Mouse (Mus musculus): ENCODE measurements around the gene Ccdc137. TPM values are rescaled to one million over a fixed set of nuclear protein-coding genes. Genes with fewer than 3 reads are reported as not detected.

Gene Ccdc137
- polyA plus RNA-seq, 2 experiments, result 29.2 to 42.1 TPM

DNA sequence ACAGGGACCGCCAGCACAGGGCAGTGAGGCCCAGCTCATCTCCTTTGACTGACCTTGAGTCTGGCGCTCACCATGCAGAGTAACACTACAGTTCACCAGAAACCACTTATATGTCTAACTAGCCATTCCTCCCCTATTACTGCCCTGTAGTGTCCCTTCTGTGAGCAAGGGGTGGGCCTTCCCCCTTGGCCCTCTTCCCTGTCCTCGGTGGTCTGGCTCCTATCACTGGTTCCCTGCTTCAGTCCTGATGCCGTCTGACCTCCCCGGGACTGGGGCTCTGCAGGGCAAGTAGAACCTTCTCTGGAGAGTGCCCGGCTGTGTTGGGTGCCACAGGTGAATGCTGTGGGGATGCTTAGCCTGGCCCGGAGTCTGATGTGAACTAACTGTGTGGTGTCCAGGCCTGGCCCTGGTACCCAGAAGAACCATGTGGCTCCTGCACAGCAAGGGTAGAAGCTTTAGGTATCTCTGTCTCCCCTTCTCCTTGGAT is 25.6 kb downstream of the Ccdc137 start:
- no peak for TF ChIP-seq POLR2A (IDR thresholded peaks at IDR 0.05; ENCODE audit: borderline replicate concordance, extremely low read depth, insufficient read depth, insufficient read length)

DNA sequence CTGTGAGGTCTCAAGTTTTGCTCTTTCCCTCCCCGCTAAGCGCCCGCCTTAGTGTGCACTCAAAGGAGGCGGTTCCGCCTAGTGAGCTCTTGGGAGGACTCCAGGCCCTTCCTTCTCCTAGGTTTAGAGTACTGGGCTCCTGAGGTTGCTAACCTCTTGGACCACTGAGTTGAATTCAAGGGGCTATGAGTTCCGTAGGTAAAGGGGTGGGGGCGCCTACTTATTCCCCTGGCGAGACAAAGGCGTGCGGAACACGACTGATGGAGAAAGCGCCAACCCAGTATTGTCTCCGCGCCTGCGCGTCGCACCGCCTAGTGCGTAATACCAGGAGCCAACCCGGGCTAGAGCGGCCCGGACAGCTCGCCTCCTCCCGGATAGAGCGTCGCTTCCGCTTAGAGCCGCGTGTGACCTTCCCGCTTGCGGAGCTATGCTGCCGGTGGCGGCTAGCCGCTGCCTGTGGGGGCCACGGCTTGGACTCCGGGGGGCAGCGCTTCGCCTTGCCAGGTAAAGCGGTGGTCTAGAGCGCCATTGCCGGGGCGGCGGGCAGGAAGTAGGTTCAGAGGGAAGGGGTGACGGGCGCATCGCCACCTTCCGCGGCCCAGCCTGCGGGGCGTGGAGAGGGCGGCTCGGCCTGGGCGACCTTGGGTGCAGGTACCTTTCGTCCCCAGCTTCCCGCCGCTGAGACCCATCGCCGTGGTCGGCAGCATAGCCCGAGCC is 26.5 kb downstream of the Ccdc137 start, which contains the start of gene Mrpl12:
Mrpl12 (plus strand) TSS at position 349 of the 717 bp plus-strand sequence.
- H3K4me2 ChIP-seq (replicated peaks; ENCODE audit: low read depth, low read length, severe bottlenecking), result peak within 1 kb of the TSS; percentile 84
- peak within 1 kb of the TSS; percentile 84 for H3K9ac ChIP-seq (ENCODE audit: low read depth, low read length, severe bottlenecking)
- H3K36me3 ChIP-seq (ENCODE audit: control insufficient read depth, insufficient read depth, low read length), result peaks cover 74% of the 10 kb centered on the region
- TF ChIP-seq POLR2A (IDR thresholded peaks at IDR 0.05; ENCODE audit: borderline replicate concordance, extremely low read depth, insufficient read depth, insufficient read length), result peak; percentile 62; the same call in 1 of the 2 replicates
- H3K4me1 ChIP-seq (ENCODE audit: control insufficient read depth, insufficient read depth, low read length), result peaks cover 8% of the 10 kb centered on the region
- DNase-seq (ENCODE audit: low spot score) (peak; percentile 97), ATAC-seq (ENCODE audit: low FRiP score, low read depth) (peak; percentile 94)
- WGBS, result under 1% methylated on average over 58 of the region's 60 CpGs
- H3K4me3 ChIP-seq (replicated peaks; ENCODE audit: low read length), result peak within 1 kb of the TSS; percentile 90
- peak within 1 kb of the TSS; percentile 83 for H3K27ac ChIP-seq (replicated peaks; ENCODE audit: low read depth, low read length)
- no peaks in the 10 kb centered on the region for H3K27me3 ChIP-seq (ENCODE audit: control insufficient read depth, insufficient read depth, low read length)
- no peaks in the 10 kb centered on the region for H3K9me3 ChIP-seq (ENCODE audit: control insufficient read depth, low read length)

More for the DNA sequence above, 25.6 kb downstream of the Ccdc137 start:
- Histone ChIP-seq H3K9me3 (ENCODE audit: control insufficient read depth, low read length) (no peaks in the 10 kb centered on the region), H3K27ac (replicated peaks; ENCODE audit: low read depth, low read length) (peak overlapping the region; percentile 83; the same call in 1 of the 2 replicates), H3K4me1 (ENCODE audit: control insufficient read depth, insufficient read depth, low read length) (peaks cover 7% of the 10 kb centered on the region), H3K36me3 (ENCODE audit: control insufficient read depth, insufficient read depth, low read length) (peaks cover 77% of the 10 kb centered on the region), H3K4me2 (replicated peaks; ENCODE audit: low read depth, low read length, severe bottlenecking) (peak overlapping the region; percentile 84; the same call in 1 of the 2 replicates), H3K27me3 (ENCODE audit: control insufficient read depth, insufficient read depth, low read length) (no peaks in the 10 kb centered on the region), H3K9ac (ENCODE audit: low read depth, low read length, severe bottlenecking) (peak overlapping the region; percentile 84; the same call in 1 of the 2 replicates), H3K4me3 (replicated peaks; ENCODE audit: low read length) (peak overlapping the region; percentile 90; the same call in 1 of the 2 replicates)
- DNase-seq (ENCODE audit: low spot score), result no peak
- no peak for ATAC-seq (ENCODE audit: low FRiP score, low read depth)
- 91% methylated on average over 7 of the region's 7 CpGs for WGBS

- Histone ChIP-seq H3K27me3 (ENCODE audit: control insufficient read depth, insufficient read depth, low read length) (no peaks in the 10 kb centered on the region), H3K4me2 (replicated peaks; ENCODE audit: low read depth, low read length, severe bottlenecking) (peak overlapping the region; percentile 84), H3K4me3 (replicated peaks; ENCODE audit: low read length) (peak overlapping the region; percentile 90), H3K27ac (replicated peaks; ENCODE audit: low read depth, low read length) (no peak overlapping the region), H3K9ac (ENCODE audit: low read depth, low read length, severe bottlenecking) (peak overlapping the region; percentile 84), H3K4me1 (ENCODE audit: control insufficient read depth, insufficient read depth, low read length) (peaks cover 10% of the 10 kb centered on the region), H3K36me3 (ENCODE audit: control insufficient read depth, insufficient read depth, low read length) (peaks cover 75% of the 10 kb centered on the region), H3K9me3 (ENCODE audit: control insufficient read depth, low read length) (no peaks in the 10 kb centered on the region)
- WGBS, result 10% methylated on average over 10 of the region's 10 CpGs
- ATAC-seq (ENCODE audit: low FRiP score, low read depth) (no peak), DNase-seq (ENCODE audit: low spot score) (no peak)
- TF ChIP-seq POLR2A (IDR thresholded peaks at IDR 0.05; ENCODE audit: borderline replicate concordance, extremely low read depth, insufficient read depth, insufficient read length), result no peak
Measured at GRCm38 (mm10) chr11:120485251-120485650, 27.3 kb downstream of the Ccdc137 start.

GRCm38 (mm10) chr11:120488516-120488915 is 30.6 kb downstream of the Ccdc137 start:
- no peak for TF ChIP-seq POLR2A (IDR thresholded peaks at IDR 0.05; ENCODE audit: borderline replicate concordance, extremely low read depth, insufficient read depth, insufficient read length)
- ATAC-seq (ENCODE audit: low FRiP score, low read depth), result no peak

DNA sequence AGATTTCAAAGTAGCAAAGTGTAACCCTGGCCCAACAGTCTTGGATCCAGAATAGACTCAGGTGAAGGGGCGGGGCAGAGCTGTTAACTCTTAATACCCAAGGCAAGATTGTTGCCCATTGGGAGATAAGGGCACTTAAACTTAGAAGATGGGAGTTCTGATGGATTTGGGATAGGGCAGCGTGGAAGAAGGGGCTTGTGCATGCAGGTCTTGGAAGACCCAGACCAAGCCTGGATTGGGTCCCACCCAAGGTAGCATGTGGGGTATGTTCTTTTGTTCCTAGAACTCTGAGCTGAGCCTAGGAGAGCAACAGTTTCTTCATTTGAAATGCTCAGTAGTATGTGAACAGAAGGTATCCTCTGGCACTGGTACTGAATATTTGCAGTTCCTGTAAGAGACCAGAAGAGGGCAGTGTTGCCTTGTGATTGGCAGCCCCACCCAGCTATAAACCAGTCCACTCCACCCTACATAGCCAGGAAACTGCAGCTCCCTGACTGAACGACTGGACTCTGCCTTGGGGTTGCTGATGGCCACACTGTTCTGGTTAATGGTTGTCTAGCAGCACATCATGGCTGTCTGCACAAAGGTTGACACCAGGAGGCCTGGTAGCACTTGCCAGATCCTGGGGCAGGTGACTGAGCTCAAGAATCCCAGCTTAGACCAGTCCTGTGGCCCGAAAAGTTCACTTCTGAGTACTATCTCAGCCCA is 31.3 kb downstream of the Ccdc137 start:
- Histone ChIP-seq H3K9ac (ENCODE audit: low read depth, low read length, severe bottlenecking) (no peak overlapping the region), H3K27me3 (ENCODE audit: control insufficient read depth, insufficient read depth, low read length) (no peaks in the 10 kb centered on the region), H3K4me2 (replicated peaks; ENCODE audit: low read depth, low read length, severe bottlenecking) (no peak overlapping the region), H3K4me3 (replicated peaks; ENCODE audit: low read length) (no peak overlapping the region), H3K9me3 (ENCODE audit: control insufficient read depth, low read length) (no peaks in the 10 kb centered on the region), H3K36me3 (ENCODE audit: control insufficient read depth, insufficient read depth, low read length) (peaks cover 43% of the 10 kb centered on the region), H3K4me1 (ENCODE audit: control insufficient read depth, insufficient read depth, low read length) (peaks cover 32% of the 10 kb centered on the region), H3K27ac (replicated peaks; ENCODE audit: low read depth, low read length) (no peak overlapping the region)
- DNase-seq (ENCODE audit: low spot score) (peak; percentile 94), ATAC-seq (ENCODE audit: low FRiP score, low read depth) (no peak)
- no peak for TF ChIP-seq POLR2A (IDR thresholded peaks at IDR 0.05; ENCODE audit: borderline replicate concordance, extremely low read depth, insufficient read depth, insufficient read length)
- 63% methylated on average over 4 of the region's 4 CpGs for WGBS

More at GRCm38 (mm10) chr11:120488516-120488915, 30.6 kb downstream of the Ccdc137 start:
- Histone ChIP-seq H3K27ac (replicated peaks; ENCODE audit: low read depth, low read length) (no peak overlapping the region), H3K4me3 (replicated peaks; ENCODE audit: low read length) (no peak overlapping the region), H3K4me2 (replicated peaks; ENCODE audit: low read depth, low read length, severe bottlenecking) (no peak overlapping the region), H3K9ac (ENCODE audit: low read depth, low read length, severe bottlenecking) (no peak overlapping the region), H3K4me1 (ENCODE audit: control insufficient read depth, insufficient read depth, low read length) (peaks cover 32% of the 10 kb centered on the region), H3K36me3 (ENCODE audit: control insufficient read depth, insufficient read depth, low read length) (peaks cover 44% of the 10 kb centered on the region), H3K9me3 (ENCODE audit: control insufficient read depth, low read length) (no peaks in the 10 kb centered on the region), H3K27me3 (ENCODE audit: control insufficient read depth, insufficient read depth, low read length) (no peaks in the 10 kb centered on the region)
- no peak for DNase-seq (ENCODE audit: low spot score)
- WGBS, result 75% methylated on average over 4 of the region's 4 CpGs
